Mouse (Mus musculus): ENCODE results near the gene Nans. TPM values are rescaled to one million over a fixed set of nuclear protein-coding genes. Genes with fewer than 3 reads are reported as not detected.

Gene Nans
- polyA plus RNA-seq, 1 experiment from 2014 or later: 63.1 TPM

DNA sequence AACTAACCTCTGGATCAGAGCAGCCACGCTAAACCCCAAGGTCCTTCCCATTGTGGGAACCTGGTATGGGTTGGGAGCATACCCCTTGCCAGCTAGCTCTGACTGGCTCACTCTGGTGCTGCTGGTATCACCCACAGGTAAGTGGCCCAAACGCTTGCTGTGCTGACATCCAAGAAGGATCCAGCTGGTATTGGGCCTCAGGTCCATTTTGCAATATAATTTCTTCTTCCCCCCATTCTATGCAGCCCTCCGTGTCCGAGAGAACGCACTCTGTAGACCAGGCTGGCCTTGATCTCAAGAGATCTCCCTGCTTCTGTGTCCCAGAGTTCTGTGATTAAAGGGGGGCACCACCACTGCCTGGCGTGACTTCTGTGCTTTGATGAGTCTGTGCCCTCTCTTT lies 4.0 kb downstream of the Nans start:
- WGBS: 93% methylated on average over 6 of the region's 6 CpGs
- H3K4me1 ChIP-seq: peaks cover 9% of the 10 kb centered on the region
- no peak overlapping the region for H3K4me3 ChIP-seq
- H3K36me3 ChIP-seq: peaks cover 55% of the 10 kb centered on the region
- no peaks in the 10 kb centered on the region for H3K9me3 ChIP-seq
- H3K4me2 ChIP-seq: no peak overlapping the region
- H3K27me3 ChIP-seq (replicated peaks): no peaks in the 10 kb centered on the region
- H3K9ac ChIP-seq: no peak overlapping the region
- ATAC-seq (ENCODE audit: extremely low read depth, insufficient number of reproducible peaks, low FRiP score, low TSS enrichment): no peak
- H3K27ac ChIP-seq (replicated peaks): no peak overlapping the region

DNA sequence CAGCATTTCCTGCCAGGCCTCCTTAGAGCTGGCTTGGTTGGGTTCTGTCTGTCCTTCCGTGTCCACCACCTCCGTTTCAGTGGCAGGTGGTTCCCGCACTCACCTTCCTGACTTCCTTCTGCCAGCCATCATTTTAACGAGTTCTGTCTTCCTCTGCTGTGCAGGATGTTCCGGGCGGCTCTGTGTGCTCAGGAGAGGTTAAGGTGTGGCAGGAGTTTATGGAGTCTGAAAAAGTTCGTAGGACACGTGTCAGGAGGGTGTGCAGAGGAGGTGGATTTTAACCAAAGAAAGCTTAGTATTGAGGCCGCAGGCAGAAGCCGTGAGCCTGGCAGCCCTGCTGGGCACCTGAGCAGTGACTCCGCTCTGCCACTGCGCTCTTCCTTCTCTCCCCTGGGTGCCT lies 6.5 kb downstream of the Nans start:
- no peak overlapping the region for H3K27ac ChIP-seq (replicated peaks)
- peaks cover under 1% of the 10 kb centered on the region for H3K4me1 ChIP-seq
- H3K36me3 ChIP-seq: peaks cover 75% of the 10 kb centered on the region
- WGBS: 84% methylated on average over 12 of the region's 12 CpGs
- no peak overlapping the region for H3K4me3 ChIP-seq
- H3K9me3 ChIP-seq: no peaks in the 10 kb centered on the region
- no peak for ATAC-seq (ENCODE audit: extremely low read depth, insufficient number of reproducible peaks, low FRiP score, low TSS enrichment)
- H3K9ac ChIP-seq: no peak overlapping the region
- H3K27me3 ChIP-seq (replicated peaks): no peaks in the 10 kb centered on the region
- no peak overlapping the region for H3K4me2 ChIP-seq

DNA sequence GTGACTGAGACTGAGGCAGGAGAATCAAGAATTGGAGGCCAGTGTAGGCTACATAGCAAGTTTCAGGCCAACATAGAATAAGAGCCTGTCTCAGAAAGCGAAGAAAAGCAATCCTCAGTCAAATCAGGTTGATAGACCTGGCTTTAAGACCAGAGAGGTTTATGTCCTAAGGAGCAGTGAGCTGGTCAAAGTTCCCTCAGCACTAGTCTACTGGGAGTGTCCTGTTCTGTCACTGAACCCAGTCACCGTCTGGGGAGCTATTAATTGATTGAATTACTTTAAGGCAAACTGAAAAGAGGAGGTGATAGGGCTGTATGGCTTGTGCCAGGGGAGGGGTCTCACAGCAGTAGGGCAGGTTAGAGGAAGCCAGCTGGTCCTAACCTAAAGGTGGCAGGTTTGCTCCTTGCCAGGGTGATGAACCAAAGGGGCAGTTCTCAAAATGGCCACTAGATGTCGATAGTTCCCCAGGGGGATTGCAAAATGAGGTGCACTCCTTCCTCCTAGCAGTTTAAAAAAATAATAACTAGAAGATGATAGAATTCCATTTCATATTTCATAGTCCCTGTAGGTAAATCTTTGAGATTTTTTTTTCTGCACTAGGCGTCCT lies 8.3 kb downstream of the Nans start:
- 38% methylated on average over 4 of the region's 4 CpGs for WGBS
- no peaks in the 10 kb centered on the region for H3K9me3 ChIP-seq
- peaks cover 87% of the 10 kb centered on the region for H3K36me3 ChIP-seq
- no peak overlapping the region for H3K9ac ChIP-seq
- H3K27me3 ChIP-seq (replicated peaks): no peaks in the 10 kb centered on the region
- no peak for ATAC-seq (ENCODE audit: extremely low read depth, insufficient number of reproducible peaks, low FRiP score, low TSS enrichment)
- no peak overlapping the region for H3K4me2 ChIP-seq
- no peak overlapping the region for H3K4me3 ChIP-seq
- no peak overlapping the region for H3K27ac ChIP-seq (replicated peaks)
- no peaks in the 10 kb centered on the region for H3K4me1 ChIP-seq

DNA sequence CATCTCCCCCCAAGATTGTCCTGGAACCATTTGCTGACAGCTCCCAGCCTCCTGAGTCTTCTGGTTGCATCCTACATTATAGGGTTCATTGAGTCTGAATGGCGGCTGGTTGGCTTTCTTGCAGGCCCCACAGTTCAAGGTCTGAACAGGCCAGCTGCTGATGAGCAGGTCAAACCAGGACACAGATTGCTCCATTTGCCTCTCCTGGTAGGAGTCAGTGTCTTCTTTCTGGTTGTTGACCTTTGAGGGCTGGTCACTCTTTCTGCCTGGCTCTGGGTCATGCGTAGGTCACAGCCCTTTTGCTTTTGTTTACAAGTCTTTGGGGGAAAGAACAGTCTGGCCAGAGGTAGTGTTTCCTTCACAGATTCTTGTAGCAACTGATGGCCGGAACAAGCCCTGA lies 9.5 kb downstream of the Nans start:
- Histone ChIP-seq H3K9ac (no peak overlapping the region), H3K4me2 (no peak overlapping the region), H3K27me3 (replicated peaks) (no peaks in the 10 kb centered on the region), H3K36me3 (peaks cover 86% of the 10 kb centered on the region), H3K4me3 (no peak overlapping the region), H3K9me3 (no peaks in the 10 kb centered on the region), H3K27ac (replicated peaks) (no peak overlapping the region), H3K4me1 (no peaks in the 10 kb centered on the region)
- no peak for ATAC-seq (ENCODE audit: extremely low read depth, insufficient number of reproducible peaks, low FRiP score, low TSS enrichment)
- 78% methylated on average over 3 of the region's 3 CpGs for WGBS

DNA sequence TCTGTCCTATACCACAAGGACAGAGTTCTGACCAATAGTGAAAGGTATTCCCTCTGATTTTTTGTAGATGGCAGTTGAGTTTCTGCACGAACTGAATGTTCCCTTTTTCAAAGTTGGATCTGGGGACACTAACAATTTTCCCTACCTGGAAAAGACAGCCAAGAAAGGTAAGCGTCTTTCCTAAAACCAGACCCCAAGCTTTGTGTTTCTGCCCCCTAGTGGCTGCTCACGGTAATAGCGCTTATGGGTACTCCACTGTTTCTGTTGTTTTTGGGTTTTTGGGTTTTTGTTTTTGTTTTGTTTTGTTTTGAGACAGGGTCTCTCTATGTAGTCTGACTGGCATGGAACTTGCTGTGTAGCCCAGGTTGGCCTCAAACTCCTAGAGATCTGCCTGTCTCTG lies 9.9 kb downstream of the Nans start:
- Histone ChIP-seq H3K4me2 (no peak overlapping the region), H3K36me3 (peaks cover 86% of the 10 kb centered on the region), H3K4me3 (no peak overlapping the region), H3K27ac (replicated peaks) (no peak overlapping the region), H3K27me3 (replicated peaks) (no peaks in the 10 kb centered on the region), H3K9me3 (no peaks in the 10 kb centered on the region), H3K4me1 (no peaks in the 10 kb centered on the region), H3K9ac (no peak overlapping the region)
- WGBS: 13% methylated on average over 4 of the region's 4 CpGs
- no peak for ATAC-seq (ENCODE audit: extremely low read depth, insufficient number of reproducible peaks, low FRiP score, low TSS enrichment)

DNA sequence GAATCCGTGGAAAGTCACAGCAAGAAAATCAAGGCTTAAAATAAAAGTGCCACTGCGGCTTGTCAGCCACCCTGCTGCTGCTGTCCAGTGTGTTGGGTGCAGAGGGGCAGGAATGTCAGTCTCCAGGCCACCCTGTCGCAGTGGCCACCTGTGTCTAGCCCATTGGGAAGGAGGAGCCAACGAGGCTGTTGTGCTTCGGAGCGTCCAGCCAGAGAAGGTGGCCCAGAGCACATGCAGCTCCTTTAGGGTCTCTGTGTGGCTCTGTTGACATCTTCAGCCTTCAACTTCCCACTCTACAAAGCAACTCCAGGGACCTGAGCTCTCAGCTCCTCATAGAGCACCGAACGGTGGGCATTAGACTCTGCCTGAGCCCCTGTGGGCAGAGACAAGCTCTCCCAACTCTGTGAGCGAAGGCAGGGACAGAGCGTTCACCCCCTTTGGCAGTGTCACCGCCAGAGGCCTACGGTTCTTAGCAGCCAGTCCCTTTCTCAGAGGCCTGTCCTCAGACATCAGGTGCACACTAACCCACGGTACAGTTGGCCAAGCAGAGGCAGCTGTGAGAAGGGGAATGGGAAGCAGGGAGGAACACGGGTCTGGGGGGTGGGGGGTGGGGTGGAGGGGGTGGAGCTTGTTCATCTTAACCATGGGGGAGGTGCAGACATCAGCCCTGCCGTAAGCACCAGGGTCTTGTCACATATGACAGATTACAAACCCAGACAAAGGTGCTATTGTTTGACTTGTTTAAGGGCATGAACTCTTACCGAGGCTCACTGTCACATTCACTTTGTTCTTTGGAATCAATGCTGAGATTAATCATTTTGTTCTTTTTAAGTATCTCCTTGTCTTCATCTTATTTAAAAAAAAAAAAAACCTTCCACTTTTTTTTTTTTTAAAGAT lies 13.8 kb downstream of the Nans start:
- Histone ChIP-seq H3K27me3 (replicated peaks) (peaks cover 18% of the 10 kb centered on the region), H3K27ac (replicated peaks) (no peak overlapping the region), H3K36me3 (peaks cover 63% of the 10 kb centered on the region), H3K4me2 (no peak overlapping the region), H3K9ac (no peak overlapping the region), H3K4me1 (peaks cover 13% of the 10 kb centered on the region), H3K9me3 (no peaks in the 10 kb centered on the region), H3K4me3 (no peak overlapping the region)
- ATAC-seq (ENCODE audit: extremely low read depth, insufficient number of reproducible peaks, low FRiP score, low TSS enrichment): no peak
- 75% methylated on average over 16 of the region's 16 CpGs for WGBS

DNA sequence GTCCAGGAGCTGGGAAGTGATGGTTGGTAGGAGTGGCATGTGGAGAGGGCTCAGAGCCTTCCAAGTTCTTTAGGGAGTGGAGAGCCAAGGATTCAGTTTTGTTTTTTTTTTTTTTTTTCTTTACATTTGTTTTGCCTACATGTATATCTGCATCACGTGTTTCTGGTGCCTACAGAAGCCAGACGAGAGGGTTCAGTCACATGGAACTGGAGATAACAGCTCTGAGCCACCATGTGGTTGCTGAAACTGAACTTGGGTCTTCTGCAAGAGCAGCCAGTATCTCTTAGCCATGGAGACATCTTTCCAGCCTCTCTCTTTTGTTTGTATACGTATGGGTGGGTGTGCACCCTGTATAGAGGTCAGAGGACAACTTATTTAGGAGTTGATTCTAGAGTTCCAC lies 14.8 kb downstream of the Nans start:
- H3K4me2 ChIP-seq: no peak overlapping the region
- H3K4me1 ChIP-seq: peaks cover 15% of the 10 kb centered on the region
- peaks cover 18% of the 10 kb centered on the region for H3K27me3 ChIP-seq (replicated peaks)
- H3K9ac ChIP-seq: no peak overlapping the region
- no peak overlapping the region for H3K4me3 ChIP-seq
- 57% methylated on average over 3 of the region's 3 CpGs for WGBS
- ATAC-seq (ENCODE audit: extremely low read depth, insufficient number of reproducible peaks, low FRiP score, low TSS enrichment): no peak
- H3K9me3 ChIP-seq: no peaks in the 10 kb centered on the region
- H3K36me3 ChIP-seq: peaks cover 57% of the 10 kb centered on the region
- no peak overlapping the region for H3K27ac ChIP-seq (replicated peaks)

DNA sequence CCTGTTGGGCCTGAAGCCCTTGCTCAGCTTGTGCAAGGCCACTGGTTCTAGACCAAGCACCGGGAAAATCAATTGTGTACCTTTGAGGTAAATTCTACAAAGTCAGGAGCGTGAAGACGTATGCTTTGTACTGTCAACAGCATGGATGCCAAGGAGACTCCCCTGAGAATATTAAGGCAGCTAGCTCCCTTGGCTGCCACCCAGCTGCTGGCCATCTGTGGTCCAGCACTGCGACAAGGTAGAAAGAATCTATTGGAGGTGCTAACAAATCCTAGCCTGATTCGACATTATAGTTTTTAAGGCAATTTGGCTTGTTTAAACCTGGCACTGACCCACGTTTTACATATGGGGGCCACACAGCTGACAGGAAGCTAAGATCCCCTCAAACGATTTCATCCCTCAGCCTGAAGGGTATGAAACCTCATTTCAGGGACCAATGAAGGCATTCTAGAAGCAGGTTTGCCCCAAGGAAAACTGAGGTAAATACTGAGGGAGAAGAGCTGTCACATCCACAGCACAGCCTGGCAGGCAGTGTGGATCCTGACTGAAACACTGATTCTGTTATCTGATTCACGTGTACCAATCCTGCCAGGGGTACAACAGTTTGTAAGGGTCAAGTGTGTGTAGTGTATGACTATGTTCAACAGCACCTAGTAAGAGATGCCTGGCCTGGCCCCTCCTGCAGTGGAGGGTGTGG lies 16.5 kb downstream of the Nans start:
- no peak overlapping the region for H3K9ac ChIP-seq
- peaks cover 15% of the 10 kb centered on the region for H3K4me1 ChIP-seq
- no peak overlapping the region for H3K27ac ChIP-seq (replicated peaks)
- peak overlapping the region; percentile 97; the same call in 1 of the 2 replicates for H3K4me2 ChIP-seq
- no peaks in the 10 kb centered on the region for H3K9me3 ChIP-seq
- no peak overlapping the region for H3K4me3 ChIP-seq
- no peak for ATAC-seq (ENCODE audit: extremely low read depth, insufficient number of reproducible peaks, low FRiP score, low TSS enrichment)
- WGBS: 65% methylated on average over 8 of the region's 8 CpGs
- H3K27me3 ChIP-seq (replicated peaks): peaks cover 18% of the 10 kb centered on the region
- H3K36me3 ChIP-seq: peaks cover 43% of the 10 kb centered on the region

DNA sequence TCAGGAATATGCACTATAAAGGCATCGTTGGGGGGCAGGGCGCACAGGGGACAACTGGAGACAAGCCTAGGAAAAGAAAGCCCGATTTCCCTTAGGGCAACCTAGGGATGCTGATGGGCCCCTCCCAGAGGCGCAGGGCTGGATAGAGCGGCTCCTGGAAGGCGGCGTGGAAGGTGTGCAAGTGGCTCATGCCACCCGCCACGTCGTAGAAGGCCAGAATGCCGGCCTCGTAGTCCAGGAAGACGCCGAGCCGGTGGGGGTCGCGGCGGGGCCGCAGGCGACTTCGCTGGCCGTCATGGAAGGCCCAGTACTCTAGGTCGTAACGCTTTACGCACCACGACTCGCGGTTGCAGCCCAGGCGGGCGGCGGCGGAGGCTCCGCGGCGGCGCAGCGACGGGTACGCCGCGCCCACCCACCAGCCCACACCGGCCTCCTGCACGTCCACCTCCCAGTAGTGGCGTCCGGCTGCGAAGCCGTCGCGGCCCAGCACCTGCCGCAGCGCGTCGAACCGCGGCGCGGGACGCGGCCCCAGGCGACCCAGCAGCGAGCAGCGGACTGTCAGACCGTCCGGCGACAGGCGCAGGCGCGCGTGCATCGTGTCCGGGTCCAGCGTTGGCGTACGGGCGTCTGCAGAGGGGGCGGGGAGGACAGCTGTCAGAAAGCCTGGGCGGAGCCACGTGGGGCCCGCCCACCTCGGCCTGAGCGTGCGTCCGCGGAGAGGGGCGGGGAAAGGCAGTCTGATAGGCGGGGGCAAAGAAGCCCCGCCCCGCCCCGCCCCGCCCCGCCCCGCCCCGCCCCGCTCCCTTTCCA lies 18.0 kb downstream of the Nans start:
- Histone ChIP-seq H3K4me2 (peak overlapping the region; percentile 97), H3K9ac (peak overlapping the region; percentile 81), H3K27me3 (replicated peaks) (peaks cover 18% of the 10 kb centered on the region), H3K9me3 (no peaks in the 10 kb centered on the region; the same call in 1 of the 2 replicates), H3K27ac (replicated peaks) (peak overlapping the region; percentile 52; the same call in 1 of the 2 replicates), H3K4me1 (peaks cover 15% of the 10 kb centered on the region), H3K36me3 (peaks cover 28% of the 10 kb centered on the region), H3K4me3 (peak overlapping the region; percentile 64)
- WGBS: under 1% methylated on average over 92 of the region's 94 CpGs
- peak; percentile 97 for ATAC-seq (ENCODE audit: extremely low read depth, insufficient number of reproducible peaks, low FRiP score, low TSS enrichment)

DNA sequence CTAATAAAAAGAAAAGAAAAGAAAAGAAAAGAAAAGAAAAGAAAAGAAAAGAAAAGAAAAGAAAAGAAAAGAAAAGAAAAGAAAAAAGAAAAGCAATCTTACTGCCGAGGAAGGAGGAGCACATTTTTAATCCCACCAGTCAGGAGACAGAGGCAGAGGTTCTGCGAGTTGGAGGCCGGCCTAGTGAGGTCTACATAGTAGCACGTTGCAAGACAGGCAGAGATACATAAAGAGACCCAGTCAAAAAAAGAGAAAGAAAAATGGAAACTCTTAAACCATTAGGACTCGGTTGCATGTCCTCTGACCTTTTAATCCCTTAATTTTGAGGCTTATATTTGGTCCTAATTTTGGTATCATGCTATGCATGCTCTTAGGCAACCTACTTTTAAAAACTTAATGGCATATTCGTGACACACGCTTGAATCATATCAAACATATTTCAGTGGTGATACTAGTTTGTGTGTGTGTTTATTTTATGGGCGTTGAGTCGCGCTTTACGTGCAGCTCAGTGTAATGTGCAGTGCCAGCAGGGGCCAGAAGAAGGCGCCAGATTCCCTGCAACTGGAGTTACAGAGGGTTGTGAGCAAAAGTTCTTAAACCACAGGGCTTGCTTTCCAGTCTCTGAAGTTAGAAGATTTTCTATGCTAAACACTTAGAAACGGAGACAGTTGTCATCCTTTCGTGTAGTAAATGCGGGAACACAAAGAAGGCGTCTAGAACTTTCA lies 18.9 kb downstream of the Nans start:
- peak overlapping the region; percentile 37; the same call in 1 of the 2 replicates for H3K9ac ChIP-seq
- H3K4me1 ChIP-seq: peaks cover 15% of the 10 kb centered on the region
- H3K9me3 ChIP-seq: no peaks in the 10 kb centered on the region; the same call in 1 of the 2 replicates
- H3K27ac ChIP-seq (replicated peaks): peak overlapping the region; percentile 26
- H3K36me3 ChIP-seq: peaks cover 19% of the 10 kb centered on the region
- peaks cover 18% of the 10 kb centered on the region for H3K27me3 ChIP-seq (replicated peaks)
- peak overlapping the region; percentile 64 for H3K4me3 ChIP-seq
- ATAC-seq (ENCODE audit: extremely low read depth, insufficient number of reproducible peaks, low FRiP score, low TSS enrichment): no peak
- 11% methylated on average over 16 of the region's 16 CpGs for WGBS
- H3K4me2 ChIP-seq: peak overlapping the region; percentile 97

All from heart, embryonic 13.5 days (tissue).